Mouse (Mus musculus): ENCODE measurements around the gene Rpl3. TPM values are rescaled to one million over a fixed set of nuclear protein-coding genes. Genes with fewer than 3 reads are reported as not detected.
A peak's percentile ranks its signal among the peaks of the same experiment; 100 is the strongest.

Rpl3 gene
- polyA plus RNA-seq, 1 experiment = 692 TPM

GRCm38 (mm10) chr15:80035341-80035885, 56.3 kb downstream of the Rpl3 start:
- Histone ChIP-seq H3K27ac (ENCODE audit: insufficient read depth, low read length) (no peak overlapping the region), H3K4me3 (replicated peaks; ENCODE audit: insufficient read depth, low read depth, low read length) (no peak overlapping the region), H3K4me1 (ENCODE audit: control insufficient read depth, insufficient read depth, low read length) (no peaks in the 10 kb centered on the region), H3K27me3 (ENCODE audit: control insufficient read depth, insufficient read depth, low read length) (no peaks in the 10 kb centered on the region)
- TF ChIP-seq POLR2A (IDR thresholded peaks at IDR 0.05; ENCODE audit: borderline replicate concordance, insufficient read depth, low read length) (no peak), CTCF (IDR thresholded peaks at IDR 0.05; ENCODE audit: borderline replicate concordance, insufficient read depth, low read depth, low read length) (no peak)
- WGBS = 78% methylated on average over 6 of the region's 6 CpGs
- DNase-seq = no peak

GRCm38 (mm10) chr15:80034913-80035312, 56.8 kb downstream of the Rpl3 start:
- Histone ChIP-seq H3K27me3 (ENCODE audit: control insufficient read depth, insufficient read depth, low read length) (no peaks in the 10 kb centered on the region), H3K27ac (ENCODE audit: insufficient read depth, low read length) (no peak overlapping the region), H3K4me1 (ENCODE audit: control insufficient read depth, insufficient read depth, low read length) (no peaks in the 10 kb centered on the region), H3K4me3 (replicated peaks; ENCODE audit: insufficient read depth, low read depth, low read length) (no peak overlapping the region)
- no peak for DNase-seq
- no peak for TF ChIP-seq CTCF (IDR thresholded peaks at IDR 0.05; ENCODE audit: borderline replicate concordance, insufficient read depth, low read depth, low read length)

- WGBS = 67% methylated on average over 7 of the region's 7 CpGs
- Histone ChIP-seq H3K4me3 (replicated peaks; ENCODE audit: insufficient read depth, low read depth, low read length) (no peak overlapping the region), H3K27me3 (ENCODE audit: control insufficient read depth, insufficient read depth, low read length) (no peaks in the 10 kb centered on the region), H3K4me1 (ENCODE audit: control insufficient read depth, insufficient read depth, low read length) (no peaks in the 10 kb centered on the region), H3K27ac (ENCODE audit: insufficient read depth, low read length) (no peak overlapping the region)
- TF ChIP-seq CTCF (IDR thresholded peaks at IDR 0.05; ENCODE audit: borderline replicate concordance, insufficient read depth, low read depth, low read length) (no peak), POLR2A (IDR thresholded peaks at IDR 0.05; ENCODE audit: borderline replicate concordance, insufficient read depth, low read length) (no peak)
- no peak for DNase-seq
Observed at GRCm38 (mm10) chr15:80034366-80034765, 57.3 kb downstream of the Rpl3 start.

- no peaks in the 10 kb centered on the region; the same call in 1 of the 2 replicates for H3K4me1 ChIP-seq (ENCODE audit: control insufficient read depth, insufficient read depth, low read length)
- no peak for TF ChIP-seq POLR2A (IDR thresholded peaks at IDR 0.05; ENCODE audit: borderline replicate concordance, insufficient read depth, low read length)
- 0 out of 2 replicates have a peak, but pooled peaks have one; percentile 26 for TF ChIP-seq CTCF (IDR thresholded peaks at IDR 0.05; ENCODE audit: borderline replicate concordance, insufficient read depth, low read depth, low read length)
- H3K27me3 ChIP-seq (ENCODE audit: control insufficient read depth, insufficient read depth, low read length) = no peaks in the 10 kb centered on the region
- H3K4me3 ChIP-seq (replicated peaks; ENCODE audit: insufficient read depth, low read depth, low read length) = no peak overlapping the region
- 82% methylated on average over 4 of the region's 4 CpGs for WGBS
- no peak overlapping the region for H3K27ac ChIP-seq (ENCODE audit: insufficient read depth, low read length)
- DNase-seq = no peak
Observed at GRCm38 (mm10) chr15:80031133-80031532, 60.5 kb downstream of the Rpl3 start.

- Histone ChIP-seq H3K27ac (ENCODE audit: insufficient read depth, low read length) (no peak overlapping the region), H3K4me3 (replicated peaks; ENCODE audit: insufficient read depth, low read depth, low read length) (no peak overlapping the region), H3K4me1 (ENCODE audit: control insufficient read depth, insufficient read depth, low read length) (peaks cover 5% of the 10 kb centered on the region), H3K27me3 (ENCODE audit: control insufficient read depth, insufficient read depth, low read length) (no peaks in the 10 kb centered on the region)
- WGBS = 96% methylated on average over 10 of the region's 10 CpGs
- DNase-seq = no peak
- no peak for TF ChIP-seq POLR2A (IDR thresholded peaks at IDR 0.05; ENCODE audit: borderline replicate concordance, insufficient read depth, low read length)
- no peak for TF ChIP-seq CTCF (IDR thresholded peaks at IDR 0.05; ENCODE audit: borderline replicate concordance, insufficient read depth, low read depth, low read length)
Observed at GRCm38 (mm10) chr15:80030399-80030798, 61.3 kb downstream of the Rpl3 start.

GRCm38 (mm10) chr15:80028862-80029261, 62.8 kb downstream of the Rpl3 start:
- DNase-seq = no peak
- Histone ChIP-seq H3K4me3 (replicated peaks; ENCODE audit: insufficient read depth, low read depth, low read length) (no peak overlapping the region), H3K27me3 (ENCODE audit: control insufficient read depth, insufficient read depth, low read length) (no peaks in the 10 kb centered on the region), H3K4me1 (ENCODE audit: control insufficient read depth, insufficient read depth, low read length) (peaks cover 13% of the 10 kb centered on the region), H3K27ac (ENCODE audit: insufficient read depth, low read length) (no peak overlapping the region)
- 81% methylated on average over 5 of the region's 5 CpGs for WGBS
- TF ChIP-seq POLR2A (IDR thresholded peaks at IDR 0.05; ENCODE audit: borderline replicate concordance, insufficient read depth, low read length) = no peak
- TF ChIP-seq CTCF (IDR thresholded peaks at IDR 0.05; ENCODE audit: borderline replicate concordance, insufficient read depth, low read depth, low read length) = no peak

Other genes with a start within 250 kb of the Rpl3 start
- gene Apobec3, start 200.2 kb downstream of the Rpl3 start, polyA plus RNA-seq (2012; rRNA removed) = 3.3 and 3.6 TPM in 2 replicates
- gene Cbx7, start 120.7 kb downstream of the Rpl3 start, polyA plus RNA-seq (2012; rRNA removed) = 89.6 and 96.3 TPM in 2 replicates
- gene Pdgfb, start 76.9 kb downstream of the Rpl3 start, polyA plus RNA-seq (2012; rRNA removed) = 15.4 and 16.0 TPM in 2 replicates
- gene Syngr1, start 534 bp downstream of the Rpl3 start, polyA plus RNA-seq (2012; rRNA removed) = 448 and 455 TPM in 2 replicates
- 50.0 and 50.2 TPM in 2 replicates for gene Tab1, start 41.3 kb upstream of the Rpl3 start, polyA plus RNA-seq (2012; rRNA removed)
- gene Mgat3, start 81.9 kb upstream of the Rpl3 start, polyA plus RNA-seq (2012; rRNA removed) = 106 and 114 TPM in 2 replicates
- 18.4 and 19.6 TPM in 2 replicates for gene Mief1, start 142.2 kb upstream of the Rpl3 start, polyA plus RNA-seq (2012; rRNA removed)
- not detected in 2 replicates for gene AC140267.1, start 144.0 kb upstream of the Rpl3 start, polyA plus RNA-seq (2012; rRNA removed)
- gene Atf4, start 163.3 kb upstream of the Rpl3 start, polyA plus RNA-seq (2012; rRNA removed) = 216 and 242 TPM in 2 replicates
- gene Rps19bp1, start 172.4 kb upstream of the Rpl3 start, polyA plus RNA-seq (2012; rRNA removed) = 34.3 and 38.6 TPM in 2 replicates
- gene Cacna1i, start 195.4 kb upstream of the Rpl3 start, polyA plus RNA-seq (2012; rRNA removed) = 20.8 and 22.0 TPM in 2 replicates

Data from cerebellum, adult 2 months (tissue).